21 mouse cellular contexts compared by ENCODE assay signal in genomic region chr1:126880801-126881200, GRCm38 (mm10). TPM values are rescaled to one million over a fixed set of nuclear protein-coding genes. Genes with fewer than 3 reads are reported as not detected.
"Had no signal": no experiment of that assay in that cellular context is flagged by ENCODE, and none has a peak within 500 bp of the region (broad histone marks: within the 10 kb centered on the region; RNA-seq: fewer than 3 reads in every experiment).

No protein-coding gene starts in this region.

- H3K27me3 ChIP-seq: lung, embryonic 15.5 days; megakaryocyte, embryonic 14.5 days; midbrain, embryonic 13.5 days; midbrain, embryonic 15.5 days; neural tube, embryonic 13.5 days; neural tube, embryonic 15.5 days had no signal

- H3K27ac ChIP-seq: lung, embryonic 15.5 days; macrophage; midbrain, embryonic 13.5 days; midbrain, embryonic 15.5 days; neural tube, embryonic 13.5 days; neural tube, embryonic 15.5 days had no signal

- H3K4me2 ChIP-seq: lung, embryonic 15.5 days; midbrain, embryonic 11.5 days; midbrain, embryonic 13.5 days; midbrain, embryonic 15.5 days; neural tube, embryonic 13.5 days; neural tube, embryonic 15.5 days had no signal

- DNase-seq: lung, adult 18-20 months; lung, postnatal 14 days; lung, postnatal 36 days; retina, postnatal 1 day; right cerebral cortex, adult 18-20 months; right cerebral cortex, postnatal 25 days; right cerebral cortex, postnatal 4 days; spleen, adult 18-20 months; thymus, adult 18-20 months; thymus, postnatal 25 days; thymus, postnatal 4 days had no signal

- H3K9me3 ChIP-seq: lung, embryonic 15.5 days; megakaryocyte, embryonic 14.5 days; midbrain, embryonic 13.5 days; midbrain, embryonic 15.5 days; neural tube, embryonic 13.5 days; neural tube, embryonic 15.5 days had no signal

- H3K9ac ChIP-seq: lung, embryonic 15.5 days; midbrain, embryonic 13.5 days; midbrain, embryonic 15.5 days; neural tube, embryonic 13.5 days; neural tube, embryonic 15.5 days had no signal

- H3K36me3 ChIP-seq: lung, embryonic 15.5 days; midbrain, embryonic 13.5 days; midbrain, embryonic 15.5 days; neural tube, embryonic 13.5 days; neural tube, embryonic 15.5 days had no signal

- H3K4me3 ChIP-seq: lung, embryonic 15.5 days; megakaryocyte, embryonic 14.5 days; midbrain, embryonic 13.5 days; midbrain, embryonic 15.5 days; myocyte; neural tube, embryonic 13.5 days; neural tube, embryonic 15.5 days had no signal

- H3K4me1 ChIP-seq: lung, embryonic 15.5 days; megakaryocyte, embryonic 14.5 days; midbrain, embryonic 13.5 days; midbrain, embryonic 15.5 days; neural tube, embryonic 13.5 days; neural tube, embryonic 15.5 days had no signal

- ATAC-seq: lung, postnatal 0 days; midbrain, embryonic 13.5 days; midbrain, embryonic 15.5 days had no signal

RNA-seq across cellular contexts. Expression of gene Nckap5, which starts 50.2 kb away (rescaled TPM):
- polyA plus RNA-seq: macrophage had no signal
